Mouse (Mus musculus) heart, postnatal 10 days (tissue): ENCODE measurements around the gene Satb2. TPM values are rescaled to one million over a fixed set of nuclear protein-coding genes. Genes with fewer than 3 reads are reported as not detected.

Source experiments
- DNase-seq, 2 experiments: peaks; one replicate each; pipeline ENCODE4 v3.0.0; 2021
- intact Hi-C: fragments of 180-260 bp; cut with DNase I; formaldehyde crosslinking; loops from one replicate; pipeline ENCODE4 v1.15.1; 2025
- total RNA-seq, 2 experiments: library from RNA; stranded (reverse); gene quantifications; 2 replicates each; pipeline ENCODE4 v1.2.3; 2021

Satb2 gene
- total RNA-seq, 2 experiments from 2014 or later: 0.52 to 0.74 TPM

DNA sequence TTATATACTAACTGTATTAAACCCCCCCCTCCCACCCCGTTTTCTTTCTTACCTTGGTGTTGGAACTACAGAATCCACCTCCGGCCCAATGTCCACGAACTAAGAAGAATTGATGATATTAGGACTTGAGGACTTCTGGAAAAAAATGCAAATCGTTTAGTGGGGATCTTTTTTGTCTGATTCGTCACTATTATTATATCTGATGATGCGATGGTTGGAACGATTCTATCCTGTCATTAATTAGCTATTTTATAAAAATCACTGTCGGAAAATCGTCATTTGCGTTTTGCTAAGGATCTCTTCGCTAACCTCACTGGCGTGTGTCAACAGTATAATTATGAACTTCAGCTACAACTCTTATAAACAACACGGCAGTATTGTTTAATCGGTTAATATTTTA lies 4.3 kb downstream of the Satb2 start:
- intact Hi-C loops: loop anchor here (5.0 kb wide), 1 partner anchor 1842 kb away; the partner anchor contains the start of gene Mob4
- peak in 1 of 2 experiments; percentile 41 for DNase-seq

DNA sequence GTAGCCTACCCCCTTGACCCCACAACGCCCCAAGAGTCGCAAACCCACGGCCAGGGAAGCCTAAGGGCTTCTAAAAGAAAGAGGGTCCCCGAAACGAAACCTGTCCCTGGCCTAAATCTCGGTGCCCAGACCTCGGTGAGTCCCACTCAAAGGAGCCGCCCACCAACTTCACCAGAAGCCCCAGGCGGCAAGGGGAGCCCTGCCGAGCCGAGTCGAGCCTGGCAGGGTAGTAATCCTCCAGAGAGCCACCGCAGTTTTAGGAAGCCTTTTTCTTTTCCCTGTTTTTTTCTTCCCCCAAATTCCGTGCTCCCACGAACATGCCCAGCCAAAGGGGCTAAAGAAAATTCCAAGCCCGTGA lies 4.9 kb downstream of the Satb2 start:
- DNase-seq: no peak
- intact Hi-C loops: loop anchor here (5.0 kb wide), 1 partner anchor 1841 kb away; the partner anchor contains the start of gene Mob4

DNA sequence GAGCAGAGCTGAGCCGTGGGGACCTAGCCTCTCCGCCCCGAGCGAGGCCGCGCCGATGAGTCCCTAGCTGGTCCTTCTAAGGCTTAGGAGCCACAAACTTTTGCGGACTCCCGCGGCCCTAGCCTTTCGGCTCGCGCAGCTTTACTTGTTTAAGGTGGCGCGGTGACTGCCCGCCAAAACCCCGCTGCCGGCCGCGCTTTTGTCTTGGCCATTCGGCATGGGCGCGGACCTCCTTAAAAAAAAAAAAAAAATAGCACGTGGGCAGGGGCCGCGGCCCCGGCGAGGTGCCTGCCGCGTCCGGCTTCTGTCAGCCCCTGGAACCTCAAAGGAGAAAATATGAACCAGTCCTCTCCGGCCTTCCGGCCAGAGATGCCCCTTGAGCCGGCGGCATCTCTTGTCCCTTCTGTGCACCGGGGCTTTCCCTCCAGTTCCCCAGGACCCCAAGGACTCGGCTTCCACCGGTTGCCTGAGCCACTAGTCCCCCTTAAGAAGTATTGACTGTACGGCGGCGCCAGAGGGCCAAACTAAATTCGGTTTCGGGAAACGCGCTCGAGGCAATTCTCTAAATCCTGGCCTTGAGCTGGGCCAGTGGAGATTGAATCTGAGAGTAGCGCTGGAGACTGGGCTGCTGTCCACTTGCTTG lies 5.4 kb downstream of the Satb2 start:
- intact Hi-C loops: loop anchor here (5.0 kb wide), 1 partner anchor 1841 kb away; the partner anchor contains the start of gene Mob4
- DNase-seq: peak; percentile 97 to 98

DNA sequence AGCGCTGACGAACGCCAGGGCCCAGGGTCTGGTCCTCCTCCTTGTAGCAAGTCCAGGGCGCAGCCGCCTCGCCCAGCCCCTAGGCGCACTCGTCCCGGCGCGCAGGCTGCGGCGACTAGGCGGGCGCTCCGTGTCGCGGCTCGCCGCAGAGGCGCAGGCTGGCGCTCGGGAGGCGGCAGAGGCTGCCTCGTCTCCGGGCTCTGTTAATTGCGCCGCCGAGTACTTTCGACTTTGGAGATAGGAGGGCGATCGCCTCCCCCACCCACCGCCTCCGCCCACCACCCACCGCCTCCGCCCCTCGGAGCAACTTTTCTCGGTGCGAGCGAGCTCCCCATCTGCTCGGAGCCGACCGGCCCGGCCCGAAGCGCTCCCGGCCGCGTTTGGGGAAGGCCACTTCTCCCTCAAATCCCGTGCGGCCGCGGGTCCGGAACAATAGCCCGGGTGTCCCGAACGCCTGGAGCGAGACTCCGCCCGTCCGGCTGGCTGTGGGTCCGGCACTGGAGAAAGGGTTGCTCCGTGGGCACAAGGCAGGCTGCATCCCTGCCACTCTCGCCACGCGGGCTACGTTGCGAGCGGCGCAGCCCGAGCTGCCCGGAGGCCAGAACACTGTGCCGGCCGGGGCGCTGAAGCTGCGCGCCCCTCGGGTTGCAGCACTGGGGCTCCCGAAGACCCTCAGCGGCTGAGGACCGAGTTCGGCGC lies 6.0 kb downstream of the Satb2 start:
- intact Hi-C loops: loop anchor here (5.0 kb wide), 1 partner anchor 1840 kb away; the partner anchor contains the start of gene Mob4
- peak; percentile 56 to 66 for DNase-seq

DNA sequence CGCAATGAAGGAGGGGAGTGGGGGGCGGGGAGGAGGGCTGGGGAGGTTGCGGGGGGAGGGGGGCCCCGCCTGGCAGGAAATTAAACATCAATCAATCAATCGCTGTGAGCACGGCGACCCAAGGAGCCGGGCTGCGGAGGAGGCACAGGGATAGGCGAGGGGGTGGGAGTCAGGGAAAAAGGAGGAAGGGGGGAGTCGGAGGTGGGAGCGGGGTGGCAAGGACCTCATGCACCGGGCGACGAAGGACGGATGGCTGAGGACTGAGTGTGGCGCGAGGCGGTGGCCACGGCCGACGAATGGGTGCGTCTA lies 6.6 kb downstream of the Satb2 start:
- intact Hi-C loops: loop anchor here (5.0 kb wide), 1 partner anchor 1840 kb away; the partner anchor contains the start of gene Mob4
- DNase-seq: no peak

DNA sequence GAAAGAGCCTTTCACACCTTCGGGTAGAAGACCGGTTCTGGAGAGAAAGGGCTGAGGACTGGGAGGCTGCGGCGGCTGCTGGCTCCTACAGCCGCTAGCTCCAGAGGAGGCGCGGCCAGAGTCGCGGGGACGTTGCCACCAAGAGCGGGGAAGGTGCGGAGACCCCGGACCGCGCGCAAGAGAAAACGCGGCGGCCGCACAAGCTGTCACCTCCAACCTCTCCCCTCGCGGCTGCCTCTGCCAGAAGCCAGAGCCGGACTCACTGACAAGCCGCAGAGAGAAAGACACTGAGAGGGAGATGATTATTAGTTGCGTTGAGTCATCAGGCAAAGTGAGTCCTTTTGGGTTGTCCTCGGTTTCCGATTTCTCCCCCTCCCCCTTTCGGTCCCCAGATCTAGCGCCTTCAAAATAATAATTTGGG lies 7.0 kb downstream of the Satb2 start:
- intact Hi-C loops: loop anchor here (5.0 kb wide), 1 partner anchor 1839 kb away; the partner anchor contains the start of gene Mob4
- no peak for DNase-seq

DNA sequence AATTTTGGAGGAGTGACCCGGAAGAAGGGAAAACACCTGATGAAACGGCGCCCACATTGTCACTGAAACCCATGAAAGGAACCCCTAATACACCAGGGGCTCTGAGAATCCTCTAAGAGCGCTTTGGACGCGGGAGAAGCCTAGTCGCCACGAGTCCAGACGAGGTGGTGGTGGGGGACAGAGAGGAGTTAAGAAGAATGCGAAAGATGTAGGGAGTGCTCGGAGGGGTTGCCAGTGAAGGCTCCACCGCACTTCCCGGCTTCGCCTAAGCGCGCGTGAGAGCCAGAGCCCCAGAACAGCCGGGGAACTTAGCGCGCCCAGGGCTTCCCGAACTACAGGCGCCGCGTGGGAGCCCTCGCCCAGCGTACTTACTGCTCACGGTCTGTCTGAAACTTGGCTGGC lies 7.7 kb downstream of the Satb2 start:
- intact Hi-C loops: loop anchor here (5.0 kb wide), 1 partner anchor 1838 kb away; the partner anchor contains the start of gene Mob4
- peak in 1 of 2 experiments; percentile 36 for DNase-seq

DNA sequence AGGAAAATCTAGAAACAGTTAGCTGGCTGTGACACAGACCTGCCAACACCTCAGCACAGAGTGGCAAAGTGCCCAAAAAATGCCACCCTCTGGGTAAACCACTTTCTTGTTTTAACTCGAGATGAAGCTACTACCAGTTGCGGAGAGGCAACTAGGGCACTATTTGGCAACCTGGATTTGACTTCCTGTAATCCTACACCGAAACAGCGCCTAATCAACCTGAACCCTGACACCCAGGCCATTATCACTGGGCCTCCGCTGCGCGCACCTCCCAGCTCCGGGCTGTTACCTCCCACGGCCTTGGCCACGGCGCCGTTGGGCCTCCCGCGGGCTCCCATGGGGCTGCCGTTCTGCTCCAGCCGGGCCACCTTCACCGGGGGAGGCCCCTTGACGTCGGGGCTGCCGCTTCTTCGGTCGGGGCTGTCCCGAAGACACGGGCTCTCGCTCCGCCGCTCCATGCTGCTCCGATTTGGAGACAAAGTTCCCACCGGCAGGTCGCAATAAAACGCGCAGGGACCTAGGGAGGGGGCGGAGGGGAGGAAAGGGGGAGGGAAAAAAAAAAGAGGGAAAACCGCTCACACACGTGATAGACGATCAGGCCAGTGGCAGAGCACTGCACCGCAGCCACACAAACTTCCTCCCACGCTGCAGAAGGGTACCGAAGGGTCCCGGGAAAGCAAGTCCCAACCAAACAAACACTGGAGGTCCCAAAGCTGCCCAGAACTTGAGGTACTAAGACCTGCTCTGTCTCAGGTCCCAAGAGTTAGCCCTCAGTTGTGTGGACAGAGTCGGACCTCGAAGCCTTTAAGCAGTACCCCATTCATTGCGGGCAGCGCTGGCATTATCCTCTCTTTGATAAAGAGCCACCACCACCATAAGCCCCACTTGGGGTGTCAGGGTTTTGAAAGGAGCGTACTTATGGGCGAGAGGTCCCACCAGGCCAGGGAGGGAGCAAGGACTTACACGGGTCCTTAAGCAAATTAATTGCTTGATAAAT lies 8.8 kb downstream of the Satb2 start:
- intact Hi-C loops: loop anchor here (5.0 kb wide), 1 partner anchor 1837 kb away; the partner anchor contains the start of gene Mob4
- DNase-seq: peak in 1 of 2 experiments; percentile 16

DNA sequence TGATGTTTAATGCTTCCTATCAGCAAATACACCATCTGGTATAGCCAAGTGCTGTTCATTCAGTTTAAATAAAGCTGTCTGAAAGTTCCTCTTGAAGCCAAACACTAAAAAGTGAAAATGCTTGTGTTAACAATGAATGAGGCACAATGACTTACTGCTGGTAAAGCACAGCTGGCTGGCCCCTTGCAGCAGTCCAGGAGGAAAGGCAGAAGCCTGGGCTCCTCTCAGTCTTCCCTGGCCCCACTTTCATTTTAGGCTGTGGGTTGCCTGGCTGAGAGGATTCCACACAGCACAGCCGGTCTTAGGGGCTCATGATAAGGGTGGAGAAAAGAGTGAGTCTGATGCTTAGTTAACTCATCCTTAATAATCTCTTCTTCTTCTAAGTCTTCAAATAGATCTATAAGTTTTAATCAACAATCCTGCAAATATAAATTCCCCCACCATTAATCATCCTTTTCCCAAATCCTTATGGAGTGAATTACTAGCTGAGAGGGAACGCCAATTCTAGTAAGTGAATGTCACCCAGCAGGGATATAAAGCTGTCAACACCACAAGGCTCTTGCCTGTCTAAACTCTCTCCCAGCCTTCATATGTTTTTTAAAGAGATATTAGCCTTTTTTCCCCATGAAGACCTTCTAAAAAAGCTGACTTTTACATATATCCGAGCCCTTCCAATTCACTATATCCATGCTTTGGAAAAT lies 12.4 kb downstream of the Satb2 start:
- no peak for DNase-seq
- intact Hi-C loops: no loop called here

DNA sequence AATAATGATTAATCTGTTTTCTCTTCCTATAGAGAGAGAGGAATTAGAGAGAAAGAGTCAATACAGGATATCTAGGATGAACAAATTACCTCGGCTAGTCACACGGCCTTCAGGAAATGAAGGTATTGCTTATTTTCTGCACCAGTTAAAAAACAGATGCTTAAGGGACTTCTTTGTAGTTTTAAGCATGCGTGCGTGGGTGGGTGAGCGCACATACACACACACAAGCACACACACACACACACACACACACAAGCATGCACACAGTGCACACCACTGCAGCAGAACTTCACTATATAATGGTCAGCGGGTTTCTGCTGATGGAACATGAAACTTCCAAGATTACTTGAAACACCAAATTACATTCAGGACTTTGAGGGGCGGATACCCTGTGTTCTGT lies 14.0 kb downstream of the Satb2 start:
- intact Hi-C loops: no loop called here

DNA sequence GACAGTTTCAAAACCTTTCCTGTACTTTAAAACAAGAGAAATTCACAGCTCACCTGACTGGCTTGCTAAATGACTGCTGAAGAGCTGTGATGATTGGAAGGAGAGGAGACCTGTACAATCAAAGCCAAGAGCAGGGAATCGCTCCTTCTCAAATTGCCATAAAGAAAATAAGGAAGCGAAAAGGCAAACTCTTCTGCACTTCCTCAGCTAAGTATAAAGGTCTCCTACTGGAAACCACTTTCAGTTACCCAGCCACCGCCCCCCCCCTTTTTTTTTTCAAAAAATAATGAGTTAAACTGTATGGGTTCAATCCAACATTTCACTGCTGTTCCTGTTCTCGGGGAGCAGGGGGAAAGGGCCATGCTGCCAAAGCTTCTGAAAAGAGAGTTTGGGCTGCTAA lies 15.2 kb downstream of the Satb2 start:
- DNase-seq: no peak
- intact Hi-C loops: no loop called here

More for the DNA sequence above, 14.0 kb downstream of the Satb2 start:
- DNase-seq: no peak

DNA sequence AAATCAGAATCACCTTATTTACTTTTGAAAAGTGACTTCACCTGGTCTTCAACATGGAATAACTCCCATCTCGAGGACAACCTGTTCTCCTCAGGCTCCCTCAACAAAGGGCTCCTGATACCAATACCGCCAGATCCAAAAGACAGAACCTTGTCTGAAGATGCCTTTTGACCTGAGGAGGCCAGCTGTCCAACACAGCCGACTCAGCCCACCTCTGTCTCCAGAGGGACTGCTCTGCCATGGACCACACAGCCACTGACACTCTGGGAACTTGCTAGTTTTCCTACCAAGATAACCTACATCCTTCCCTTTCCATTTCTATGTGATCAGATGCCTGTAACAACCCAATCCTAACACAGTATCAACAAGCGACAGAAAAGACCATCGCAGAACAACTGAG lies 19.5 kb downstream of the Satb2 start:
- no peak for DNase-seq
- intact Hi-C loops: no loop called here

DNA sequence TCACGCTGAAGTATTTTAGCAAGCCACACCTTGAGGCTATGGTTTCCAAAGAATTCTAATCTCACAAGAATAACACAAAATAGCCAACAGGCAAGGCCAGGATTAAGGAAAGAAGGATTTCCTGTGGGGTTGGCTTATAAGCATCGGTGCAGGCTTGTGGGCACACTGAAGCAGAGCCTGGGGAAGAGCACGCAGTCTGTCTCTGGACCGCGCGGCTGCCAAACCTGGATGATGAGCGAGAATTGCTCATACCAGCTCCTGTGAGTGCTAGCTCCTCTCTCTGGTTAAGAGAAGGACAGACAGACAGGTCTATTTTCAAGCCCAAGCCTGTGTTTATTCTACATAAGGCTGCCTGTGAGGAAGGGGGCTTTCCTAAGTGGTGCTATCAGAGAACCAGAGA lies 20.5 kb downstream of the Satb2 start:
- intact Hi-C loops: no loop called here
- DNase-seq: no peak

DNA sequence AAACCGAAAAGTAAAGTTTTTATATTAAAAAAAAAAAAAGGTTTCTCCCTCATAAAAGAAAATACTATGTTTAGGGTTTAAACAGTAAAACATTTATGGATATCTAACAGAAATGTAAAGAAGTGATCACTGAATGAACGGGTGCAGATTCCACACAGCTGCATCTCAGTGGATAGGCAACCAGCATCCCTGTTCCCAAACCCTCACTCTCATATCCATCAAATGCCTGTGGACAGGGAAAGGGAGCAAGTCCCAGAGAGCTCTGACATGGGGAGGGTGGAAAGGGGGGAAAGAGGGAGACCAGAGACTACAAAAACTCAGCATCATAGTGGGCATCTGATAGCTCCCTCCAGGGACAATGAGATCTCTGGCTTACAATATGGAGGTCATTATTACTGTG lies 21.6 kb downstream of the Satb2 start:
- intact Hi-C loops: no loop called here
- DNase-seq: no peak

DNA sequence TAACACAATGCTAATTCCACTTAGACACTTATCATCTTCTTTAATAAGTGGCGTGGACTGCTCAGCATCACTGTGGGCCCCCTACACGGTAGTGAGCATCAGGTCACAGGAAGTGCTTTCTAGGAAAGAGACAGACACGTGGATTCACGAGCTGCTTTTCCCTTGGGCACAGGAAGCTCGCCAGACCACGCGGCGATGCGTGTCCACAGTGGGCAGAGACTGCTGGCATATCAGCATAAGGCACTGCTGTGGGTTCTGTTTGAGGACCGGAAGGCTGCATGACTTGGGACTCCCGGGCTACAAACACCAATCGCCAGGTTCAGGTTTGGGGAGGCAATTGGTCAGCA lies 22.7 kb downstream of the Satb2 start:
- intact Hi-C loops: no loop called here
- DNase-seq: no peak

DNA sequence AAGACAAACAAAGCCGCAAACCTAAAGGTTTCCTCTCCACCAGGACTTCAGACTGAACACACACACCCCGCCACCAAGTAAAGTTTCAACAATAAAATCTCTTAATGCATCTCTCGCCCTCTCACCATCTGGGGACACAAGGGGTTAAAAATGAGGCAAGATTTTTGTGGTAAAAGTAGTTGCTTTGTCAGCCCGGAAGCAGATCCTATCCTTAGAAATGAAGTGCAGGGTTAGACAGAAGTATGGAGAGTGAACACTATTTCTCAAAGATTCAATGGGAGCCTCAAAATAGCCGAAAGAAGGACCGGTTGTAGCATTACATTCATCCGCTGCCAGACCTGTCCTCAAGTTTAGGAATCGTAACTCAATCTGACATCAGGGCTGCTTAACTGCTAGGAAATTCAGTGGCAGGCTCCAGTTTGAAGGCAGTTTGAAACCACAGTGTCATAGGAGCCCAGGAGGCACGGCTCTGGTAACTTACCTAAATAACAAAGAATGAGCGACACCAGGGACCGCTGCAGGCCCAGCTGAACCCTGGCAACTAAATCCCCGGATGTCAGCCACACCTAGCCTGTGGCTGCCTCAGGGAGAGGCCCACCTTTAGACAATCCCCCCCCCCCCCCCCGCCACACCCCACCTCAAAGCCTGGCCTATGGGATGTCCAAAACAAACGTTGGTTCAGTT lies 23.3 kb downstream of the Satb2 start:
- intact Hi-C loops: no loop called here
- DNase-seq: no peak

DNA sequence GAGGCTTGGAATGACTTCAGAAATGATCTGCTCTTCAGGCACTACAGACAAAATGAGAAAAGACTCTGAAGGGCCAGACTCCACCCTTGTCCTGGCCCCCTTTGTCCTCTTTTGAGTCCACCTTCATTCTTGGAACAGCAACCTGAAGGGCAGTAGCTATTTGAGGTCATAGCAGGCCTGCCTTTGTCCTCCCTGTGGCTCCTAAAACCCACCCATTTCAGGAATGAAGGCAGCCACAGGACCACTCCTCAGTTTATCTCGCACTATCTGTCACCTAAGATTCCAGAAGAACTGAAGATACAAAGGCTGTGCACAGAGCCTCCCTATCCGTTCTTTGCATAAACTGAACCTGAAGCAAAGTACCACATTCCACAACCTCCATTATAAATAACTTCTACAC lies 24.9 kb downstream of the Satb2 start:
- DNase-seq: no peak
- intact Hi-C loops: no loop called here

DNA sequence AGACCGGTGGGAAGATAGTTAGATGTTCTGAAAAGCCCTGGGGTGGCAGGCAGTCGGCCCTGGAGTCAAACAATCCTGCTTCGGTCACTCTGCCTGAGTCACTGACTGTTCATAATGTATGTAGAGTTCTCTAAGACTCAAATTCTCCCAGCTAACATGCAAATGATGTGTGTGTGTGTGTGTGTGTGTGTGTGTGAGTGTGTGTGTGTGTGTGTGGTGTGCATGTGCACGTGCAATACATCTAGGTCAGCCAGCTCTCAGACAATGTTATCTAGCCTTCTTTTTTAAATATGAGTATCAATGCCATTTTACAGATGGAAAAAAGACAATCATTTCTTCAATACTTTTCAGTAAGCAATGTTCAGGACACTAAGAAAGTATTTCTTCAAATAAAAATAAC lies 26.5 kb downstream of the Satb2 start:
- DNase-seq: no peak
- intact Hi-C loops: no loop called here

DNA sequence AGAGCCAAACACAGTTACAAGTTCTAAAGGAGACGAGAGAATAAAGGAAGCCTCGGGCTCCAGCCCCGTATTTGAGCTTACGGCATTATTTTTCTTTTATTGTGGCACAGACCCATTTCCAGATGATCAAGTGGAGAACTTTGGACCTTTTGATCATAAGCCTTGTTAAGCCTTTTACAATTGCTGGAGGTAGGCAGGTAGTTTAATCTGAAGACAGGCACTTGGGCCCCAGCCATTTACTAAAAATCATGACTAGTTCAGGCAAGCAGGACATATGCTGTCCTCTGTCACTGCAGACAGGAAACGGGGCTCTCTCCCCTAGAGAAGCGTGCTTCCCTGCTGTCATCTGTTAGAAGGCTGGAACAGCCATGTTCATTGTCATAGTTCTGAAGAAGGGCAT lies 26.9 kb downstream of the Satb2 start:
- DNase-seq: no peak
- intact Hi-C loops: no loop called here

DNA sequence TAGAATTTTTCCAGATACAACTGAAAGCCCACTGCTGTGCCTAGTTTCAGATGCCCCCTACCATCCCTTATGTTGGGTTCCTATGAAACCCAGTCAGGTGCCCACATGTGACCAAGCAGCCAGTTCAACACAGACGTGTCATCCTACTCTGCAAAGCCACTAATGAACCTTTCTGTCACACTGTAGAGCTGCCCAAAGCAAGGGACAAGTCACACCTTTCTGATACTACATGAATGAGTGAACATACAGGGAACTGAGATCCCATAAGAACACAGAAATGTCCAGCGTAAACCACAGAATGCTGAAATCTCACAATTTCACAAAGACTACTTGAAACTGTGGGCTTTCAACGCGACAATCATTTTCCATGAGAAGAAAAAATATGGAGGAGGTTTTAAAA lies 39.0 kb downstream of the Satb2 start:
- no peak for DNase-seq
- intact Hi-C loops: no loop called here
